Comparison of ENCODE assay signal across 29 mouse cellular contexts in the genomic region with DNA sequence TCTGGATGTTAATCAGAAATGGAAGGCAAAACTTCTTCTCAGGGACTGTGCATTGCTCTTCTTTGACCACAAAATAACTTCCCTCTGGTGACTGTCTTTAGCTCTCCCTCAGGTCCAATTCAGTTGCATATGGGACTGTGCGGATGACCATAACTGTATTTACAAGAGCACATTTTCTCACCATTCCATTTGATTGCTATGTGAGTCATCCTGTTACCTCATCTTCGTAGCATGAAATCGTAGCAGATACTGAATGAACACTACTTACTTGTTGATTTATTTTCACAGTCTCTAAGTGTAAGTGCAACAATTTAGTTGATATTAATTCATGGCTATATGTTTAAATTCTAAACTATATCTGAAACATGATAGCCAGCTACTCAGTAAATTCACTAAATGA.
"Had no signal": no experiment of that assay in that cellular context is flagged by ENCODE, and none has a peak within 500 bp of the region (broad histone marks: within the 10 kb centered on the region; RNA-seq: fewer than 3 reads in every experiment).

No protein-coding gene starts in this region.

- H3K27me3 ChIP-seq: heart, embryonic 12.5 days; heart, embryonic 13.5 days; heart, embryonic 15.5 days; hindbrain, embryonic 12.5 days; hindbrain, embryonic 13.5 days; hindbrain, embryonic 15.5 days; intestine, embryonic 15.5 days; kidney, embryonic 15.5 days had no signal

- H3K36me3 ChIP-seq: heart, embryonic 10.5 days; heart, embryonic 12.5 days; heart, embryonic 13.5 days; heart, embryonic 15.5 days; hindbrain, embryonic 10.5 days; hindbrain, embryonic 12.5 days; hindbrain, embryonic 13.5 days; hindbrain, embryonic 15.5 days; intestine, embryonic 15.5 days; kidney, embryonic 15.5 days had no signal

- H3K4me3 ChIP-seq: heart, embryonic 10.5 days; heart, embryonic 12.5 days; heart, embryonic 13.5 days; heart, embryonic 15.5 days; hindbrain, embryonic 10.5 days; hindbrain, embryonic 12.5 days; hindbrain, embryonic 13.5 days; hindbrain, embryonic 15.5 days; intestine, embryonic 15.5 days; kidney, embryonic 15.5 days; layer of hippocampus, adult 2 months had no signal

- H3K4me2 ChIP-seq: heart, embryonic 11.5 days; heart, embryonic 12.5 days; heart, embryonic 13.5 days; heart, embryonic 15.5 days; hindbrain, embryonic 12.5 days; hindbrain, embryonic 13.5 days; hindbrain, embryonic 14.5 days; hindbrain, embryonic 15.5 days; intestine, embryonic 15.5 days; kidney, embryonic 15.5 days had no signal

- DNase-seq: heart, postnatal 10 days; heart, postnatal 14 days; heart, postnatal 36 days; heart, postnatal 4 days; kidney, adult 11 months; kidney, adult 18-20 months; kidney, adult 2 months; kidney, adult 8-10 months; kidney, adult 9 months; kidney, postnatal 10 days; kidney, postnatal 14 days; kidney, postnatal 25 days; kidney, postnatal 36 days; kidney, postnatal 4 days; layer of hippocampus, adult 9-11 months; layer of hippocampus, postnatal 36 days had no signal
